Mouse (Mus musculus) effector memory CD4-positive, alpha-beta T cell, adult 5 months (primary cell): ENCODE data around the gene Slc41a1. TPM values are rescaled to one million over a fixed set of nuclear protein-coding genes. Genes with fewer than 3 reads are reported as not detected.

Source experiments
- polyA plus RNA-seq: library from polyadenylated mRNA; unstranded; fragments of 100-300 nt; shearing (Covaris generic); gene quantifications from one replicate; pipeline ENCODE4 v1.2.1, GENCODE M21; 2017

Gene Slc41a1
- 74.0 TPM for polyA plus RNA-seq

DNA sequence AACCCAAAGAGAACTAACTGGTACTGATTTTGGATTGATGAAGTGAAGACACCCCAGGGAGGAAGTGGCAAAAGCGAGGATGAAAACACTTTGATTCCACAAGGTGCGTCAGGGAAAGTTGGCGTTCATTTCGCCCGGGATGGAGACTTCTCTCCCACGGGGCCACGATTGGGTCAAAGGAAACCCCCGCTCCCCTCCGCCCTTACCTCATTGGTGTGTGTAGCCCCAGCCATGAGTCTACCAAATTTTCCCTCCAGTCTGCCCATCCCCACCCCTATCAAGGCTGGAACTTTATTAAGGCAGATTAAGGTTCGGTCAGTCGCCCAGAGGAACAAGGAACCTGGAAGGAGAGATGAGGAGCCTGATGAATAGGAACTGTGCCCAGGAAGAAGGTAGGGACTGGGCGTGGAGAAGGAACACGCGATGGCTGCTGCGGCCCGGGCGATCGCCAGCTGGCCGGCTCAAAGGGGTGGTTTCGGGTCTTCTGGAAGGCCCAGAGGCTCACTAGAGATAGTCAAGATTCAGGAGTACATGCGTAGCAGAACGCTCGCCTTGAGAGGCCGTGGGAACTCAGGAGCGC is at the start of gene Slc41a1:
Gene Slc41a1 (plus strand): TSS at position 287 of the 580 bp plus-strand sequence.

GRCm38 (mm10) chr1:131797202-131797909 is 29.9 kb upstream of the Slc41a1 start, which contains the start of gene Pm20d1:
TSS of gene Pm20d1 (plus strand) at chr1:131797381.

DNA sequence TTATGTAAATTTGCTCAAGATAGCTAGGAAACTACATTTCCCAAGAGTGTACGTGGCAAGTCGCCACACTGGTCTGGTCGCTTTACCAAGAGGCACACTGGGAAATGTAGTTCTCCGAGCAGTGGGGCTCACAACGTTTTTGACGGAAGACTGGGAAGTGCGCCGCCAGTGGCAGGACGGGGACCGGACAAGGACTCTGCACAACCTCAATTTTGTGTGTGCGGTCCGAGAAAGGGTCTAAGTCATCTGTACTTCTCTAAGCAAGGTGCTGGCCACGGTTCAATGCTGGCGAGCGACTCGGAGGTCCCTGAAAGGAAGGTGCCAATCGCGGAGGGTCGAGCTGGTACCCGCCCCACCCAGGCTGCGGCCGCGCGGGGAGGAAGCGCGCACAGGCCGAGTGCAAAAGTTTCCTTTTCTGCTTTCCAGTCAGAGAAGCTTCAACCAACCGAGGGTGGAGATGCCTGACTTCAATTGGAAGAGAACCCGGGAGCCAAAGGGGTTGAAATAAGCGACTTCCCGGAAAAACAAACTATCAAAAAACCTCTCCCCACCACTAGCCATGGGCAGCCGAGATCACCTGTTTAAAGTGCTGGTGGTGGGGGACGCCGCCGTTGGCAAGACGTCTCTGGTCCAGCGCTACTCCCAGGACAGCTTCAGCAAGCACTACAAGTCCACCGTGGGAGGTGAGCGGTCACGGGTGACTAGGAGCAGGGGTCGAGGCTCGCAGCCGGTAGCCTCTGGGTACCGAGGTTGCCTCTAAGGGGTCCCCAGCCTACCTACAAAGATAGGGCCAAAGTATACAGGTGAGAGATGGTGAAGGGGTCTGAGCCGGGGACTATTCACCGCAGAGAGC is 40.0 kb downstream of the Slc41a1 start, which contains the start of gene Rab29:
Gene Rab29 (plus strand): TSS at position 132 of the 853 bp plus-strand sequence.

Other genes with a start within 250 kb of the Slc41a1 start
- gene Avpr1b, start 228.3 kb upstream of the Slc41a1 start, polyA plus RNA-seq: not detected
- 443 TPM for gene Ctse, start 189.2 kb upstream of the Slc41a1 start, polyA plus RNA-seq
- gene Rab7b, start 138.8 kb upstream of the Slc41a1 start, polyA plus RNA-seq: 0.44 TPM
- not detected for gene Slc26a9, start 83.5 kb upstream of the Slc41a1 start, polyA plus RNA-seq
- 0.12 TPM for gene Pm20d1, start 30.1 kb upstream of the Slc41a1 start, polyA plus RNA-seq
- gene Rab29, start 39.7 kb downstream of the Slc41a1 start, polyA plus RNA-seq: 15.5 TPM
- gene Nucks1, start 83.0 kb downstream of the Slc41a1 start, polyA plus RNA-seq: 55.3 TPM
- 0.15 TPM for gene Slc45a3, start 135.5 kb downstream of the Slc41a1 start, polyA plus RNA-seq
- 129 TPM for gene Elk4, start 180.1 kb downstream of the Slc41a1 start, polyA plus RNA-seq
- 71.5 TPM for gene Mfsd4a, start 240.6 kb downstream of the Slc41a1 start, polyA plus RNA-seq